8 mouse cellular contexts compared by ENCODE assay signal in genomic region chr7:89499516-89500307, GRCm38 (mm10). TPM values are rescaled to one million over a fixed set of nuclear protein-coding genes. Genes with fewer than 3 reads are reported as not detected.
DNase-seq lines count a peak whose midpoint lies in the region; ATAC-seq lines count a peak whose summit lies in the region.

No protein-coding gene starts in this region.

- H3K36me3 ChIP-seq in limb, embryonic 10.5 days, result no peaks in the 10 kb centered on the region
- no peaks in the 10 kb centered on the region for H3K36me3 ChIP-seq in midbrain, embryonic 11.5 days (ENCODE audit: control insufficient read depth, insufficient read depth, low read length)
- no peaks in the 10 kb centered on the region for H3K36me3 ChIP-seq in splenic B cell, adult 2 months (ENCODE audit: control insufficient read depth, insufficient read depth, low read length, poor library complexity, severe bottlenecking)

- 37% methylated on average over 17 of the region's 17 CpGs for WGBS in limb, embryonic 10.5 days
- 38% methylated on average over 17 of the region's 17 CpGs for WGBS in midbrain, embryonic 11.5 days

- H3K4me3 ChIP-seq in limb, embryonic 10.5 days, result peak overlapping the region; percentile 13; the same call in 1 of the 2 replicates
- H3K4me3 ChIP-seq in midbrain, embryonic 11.5 days (ENCODE audit: low read depth, low read length), result no peak overlapping the region

- no peaks in the 10 kb centered on the region; the same call in 1 of the 2 replicates for H3K27me3 ChIP-seq in limb, embryonic 10.5 days (ENCODE audit: low read depth, poor library complexity, severe bottlenecking)
- H3K27me3 ChIP-seq in midbrain, embryonic 11.5 days (ENCODE audit: control insufficient read depth, insufficient read depth, low read length), result no peaks in the 10 kb centered on the region
- no peaks in the 10 kb centered on the region for H3K27me3 ChIP-seq in splenic B cell, adult 2 months (ENCODE audit: control insufficient read depth, insufficient read depth, low read length, poor library complexity, severe bottlenecking)

- 0 out of 2 replicates have a peak, but pooled peaks have one; percentile 58 for ATAC-seq in midbrain, embryonic 11.5 days (ENCODE audit: low FRiP score)

- H3K27ac ChIP-seq in limb, embryonic 10.5 days, result no peak overlapping the region
- H3K27ac ChIP-seq in midbrain, embryonic 11.5 days (ENCODE audit: low read depth, low read length), result no peak overlapping the region

- DNase-seq in urinary bladder, postnatal 14 days (ENCODE audit: low spot score), result peak; percentile 67
- DNase-seq in urinary bladder, postnatal 10 days (ENCODE audit: low spot score), result no peak
- peak; percentile 46 for DNase-seq in embryo, embryonic 11.5 days (ENCODE audit: low read depth, low spot score)
- DNase-seq in heart, adult 18-20 months, result peak; percentile 76 to 86
- DNase-seq in kidney, adult 18-20 months, result peak; percentile 61
- peak; percentile 64 for DNase-seq in limb, embryonic 10.5 days (ENCODE audit: low spot score)
- peak; percentile 95 for DNase-seq in midbrain, embryonic 11.5 days (ENCODE audit: low spot score, missing footprints)
- DNase-seq in splenic B cell, adult 2 months (ENCODE audit: low read depth, low spot score), result peak; percentile 53

- H3K4me2 ChIP-seq in midbrain, embryonic 11.5 days, result peak overlapping the region; percentile 27; the same call in 1 of the 2 replicates

- H3K9me3 ChIP-seq in limb, embryonic 10.5 days (replicated peaks), result no peaks in the 10 kb centered on the region
- H3K9me3 ChIP-seq in midbrain, embryonic 11.5 days (ENCODE audit: control insufficient read depth, low read length), result no peaks in the 10 kb centered on the region

- H3K9ac ChIP-seq in midbrain, embryonic 11.5 days (ENCODE audit: low read length), result no peak overlapping the region

- no peaks in the 10 kb centered on the region for H3K4me1 ChIP-seq in limb, embryonic 10.5 days
- peaks cover 2% of the 10 kb centered on the region; the same call in 1 of the 2 replicates for H3K4me1 ChIP-seq in midbrain, embryonic 11.5 days (ENCODE audit: control insufficient read depth, insufficient read depth, low read length)

RNA-seq across cellular contexts. Expression of gene Prss23, which starts 27.3 kb away (rescaled TPM):
- total RNA-seq in heart, adult 18-20 months (2021), result 10 to 100 TPM; 20.3 to 23.0 TPM
- polyA plus RNA-seq in limb, embryonic 10.5 days (2016; fragmentation: Nextera tagmentation; extraction: Ambion mirVana), result 10.7 and 12.0 TPM in 2 replicates
- polyA plus RNA-seq in midbrain, embryonic 11.5 days (2014; fragmentation: Nextera tagmentation; extraction: Ambion mirVana), result 34.9 and 36.1 TPM in 2 replicates
